In genomic region chr14:76935453-76935852, GRCm38 (mm10) we compare ENCODE assay signal across 25 mouse cellular contexts.
"Had no signal": no experiment of that assay in that cellular context is flagged by ENCODE, and none has a peak within 500 bp of the region (broad histone marks: within the 10 kb centered on the region; RNA-seq: fewer than 3 reads in every experiment).

No protein-coding gene starts in this region.

- H3K36me3 ChIP-seq: heart, embryonic 13.5 days; heart, embryonic 15.5 days; hindbrain, embryonic 10.5 days; hindbrain, embryonic 12.5 days; intestine, embryonic 15.5 days; limb, embryonic 10.5 days; limb, embryonic 12.5 days; liver, embryonic 13.5 days; liver, embryonic 15.5 days had no signal

- DNase-seq: gastrocnemius, adult 2 months; gastrocnemius, postnatal 10 days; gastrocnemius, postnatal 25 days; heart, adult 2 months; heart, postnatal 4 days; kidney, adult 18-20 months; kidney, postnatal 4 days; liver; liver, embryonic 13.5 days had no signal

- H3K9ac ChIP-seq: heart, embryonic 13.5 days; heart, embryonic 15.5 days; hindbrain, embryonic 12.5 days; hindbrain, embryonic 14.5 days; intestine, embryonic 15.5 days; limb, embryonic 12.5 days; liver, embryonic 13.5 days; liver, embryonic 15.5 days had no signal

- H3K9me3 ChIP-seq: heart, embryonic 13.5 days; heart, embryonic 15.5 days; hindbrain, embryonic 10.5 days; hindbrain, embryonic 12.5 days; intestine, embryonic 15.5 days; limb, embryonic 10.5 days; limb, embryonic 12.5 days; liver, embryonic 13.5 days; liver, embryonic 15.5 days had no signal

- ATAC-seq: hindbrain, embryonic 16.5 days; inflammation-experienced regulatory T-cells, adult 6 months; intestine, embryonic 15.5 days; intestine, postnatal 0 days had no signal

- H3K4me1 ChIP-seq: heart, embryonic 13.5 days; heart, embryonic 15.5 days; hindbrain, embryonic 12.5 days; liver, embryonic 13.5 days; liver, embryonic 15.5 days had no signal

- H3K4me3 ChIP-seq: gastrocnemius, adult 2 months; heart, adult 2 months; heart, embryonic 13.5 days; heart, embryonic 15.5 days; hindbrain, embryonic 10.5 days; hindbrain, embryonic 12.5 days; intestine, embryonic 15.5 days; layer of hippocampus, adult 2 months; left cerebral cortex, adult 2 months; limb, embryonic 10.5 days; limb, embryonic 12.5 days; liver, embryonic 13.5 days; liver, embryonic 15.5 days had no signal

- H3K27me3 ChIP-seq: heart, embryonic 13.5 days; heart, embryonic 15.5 days; hindbrain, embryonic 12.5 days; intestine, embryonic 15.5 days; limb, embryonic 12.5 days; liver, embryonic 13.5 days; liver, embryonic 15.5 days had no signal

- H3K4me2 ChIP-seq: heart, embryonic 11.5 days; heart, embryonic 13.5 days; heart, embryonic 15.5 days; hindbrain, embryonic 12.5 days; hindbrain, embryonic 14.5 days; intestine, embryonic 15.5 days; limb, embryonic 12.5 days; liver, embryonic 11.5 days; liver, embryonic 13.5 days; liver, embryonic 15.5 days had no signal

- H3K27ac ChIP-seq: gastrocnemius, adult 2 months; heart, adult 2 months; heart, embryonic 13.5 days; heart, embryonic 15.5 days; hindbrain, embryonic 10.5 days; hindbrain, embryonic 12.5 days; hindbrain, embryonic 14.5 days; intestine, embryonic 15.5 days; layer of hippocampus, adult 2 months; left cerebral cortex, adult 2 months; limb, embryonic 10.5 days; limb, embryonic 12.5 days; liver, embryonic 13.5 days; liver, embryonic 15.5 days had no signal
